Mouse (Mus musculus): ENCODE results near the gene Adgrv1.
"Not testable (repeated sequence)": the region's sequence is repeated elsewhere in the genome, so short reads cannot be mapped to it uniquely, and the experiment has no call there.

Adgrv1 gene

GRCm38 (mm10) chr13:81335241-81335640 is 297.7 kb downstream of the Adgrv1 start:
- no peak for DNase-seq (ENCODE audit: low spot score in 2 of 2)

GRCm38 (mm10) chr13:81332018-81332417 is 300.9 kb downstream of the Adgrv1 start:
- DNase-seq (ENCODE audit: low spot score in 2 of 2), result no peak

- no peak for DNase-seq (ENCODE audit: low spot score in 2 of 2)
Observed at GRCm38 (mm10) chr13:81329762-81330161, 303.2 kb downstream of the Adgrv1 start.

- DNase-seq (ENCODE audit: low spot score in 2 of 2), result no peak
Observed at GRCm38 (mm10) chr13:81328181-81328580, 304.8 kb downstream of the Adgrv1 start.

GRCm38 (mm10) chr13:81325606-81326215 is 307.2 kb downstream of the Adgrv1 start:
- no peak for DNase-seq (ENCODE audit: low spot score in 2 of 2)

GRCm38 (mm10) chr13:81323546-81324316 is 309.2 kb downstream of the Adgrv1 start:
- DNase-seq (ENCODE audit: low spot score in 2 of 2), result no peak

GRCm38 (mm10) chr13:81316581-81316980 is 316.4 kb downstream of the Adgrv1 start:
- no peak for DNase-seq (ENCODE audit: low spot score in 2 of 2)

- DNase-seq (ENCODE audit: low spot score in 2 of 2), result no peak
Observed at GRCm38 (mm10) chr13:81314306-81315120, 318.4 kb downstream of the Adgrv1 start.

GRCm38 (mm10) chr13:81312148-81312547 is 320.8 kb downstream of the Adgrv1 start:
- DNase-seq (ENCODE audit: low spot score in 2 of 2), result no peak

- no peak for DNase-seq (ENCODE audit: low spot score in 2 of 2)
Observed at GRCm38 (mm10) chr13:81300851-81301250, 332.1 kb downstream of the Adgrv1 start.

- no peak for DNase-seq (ENCODE audit: low spot score in 2 of 2)
Observed at GRCm38 (mm10) chr13:81294106-81294505, 338.8 kb downstream of the Adgrv1 start.

GRCm38 (mm10) chr13:81282193-81282592 is 350.8 kb downstream of the Adgrv1 start:
- DNase-seq (ENCODE audit: low spot score in 2 of 2), result no peak

GRCm38 (mm10) chr13:81280650-81281229 is 352.2 kb downstream of the Adgrv1 start:
- no peak for DNase-seq (ENCODE audit: low spot score in 2 of 2)

GRCm38 (mm10) chr13:81279351-81279736 is 353.6 kb downstream of the Adgrv1 start:
- DNase-seq (ENCODE audit: low spot score in 2 of 2), result no peak

GRCm38 (mm10) chr13:81278669-81279350 is 354.1 kb downstream of the Adgrv1 start:
- no peak for DNase-seq (ENCODE audit: low spot score in 2 of 2)

- DNase-seq (ENCODE audit: low spot score in 2 of 2), result no peak
Observed at GRCm38 (mm10) chr13:81273837-81274236, 359.1 kb downstream of the Adgrv1 start.

- no peak for DNase-seq (ENCODE audit: low spot score in 2 of 2)
Observed at GRCm38 (mm10) chr13:81270396-81270795, 362.6 kb downstream of the Adgrv1 start.

GRCm38 (mm10) chr13:81269056-81269455 is 363.9 kb downstream of the Adgrv1 start:
- no peak for DNase-seq (ENCODE audit: low spot score in 2 of 2)

- not testable (repeated sequence) for DNase-seq (ENCODE audit: low spot score in 2 of 2)
Observed at GRCm38 (mm10) chr13:81267489-81267888, 365.5 kb downstream of the Adgrv1 start.

- no peak for DNase-seq (ENCODE audit: low spot score in 2 of 2)
Observed at GRCm38 (mm10) chr13:81264465-81264864, 368.5 kb downstream of the Adgrv1 start.

- DNase-seq (ENCODE audit: low spot score in 2 of 2), result no peak
Observed at GRCm38 (mm10) chr13:81241181-81241580, 391.8 kb downstream of the Adgrv1 start.

- DNase-seq (ENCODE audit: low spot score in 2 of 2), result no peak
Observed at GRCm38 (mm10) chr13:81239836-81240235, 393.1 kb downstream of the Adgrv1 start.
